Mouse (Mus musculus): ENCODE data around the gene Nrip1.

GRCm38 (mm10) chr16:76413581-76413980 is 40.0 kb upstream of the Nrip1 start:
- TF ChIP-seq CTCF (IDR thresholded peaks at IDR 0.05; ENCODE audit: borderline replicate concordance, insufficient read depth, low read length) = no peak
- no peak for TF ChIP-seq POLR2A (IDR thresholded peaks at IDR 0.05; ENCODE audit: low read depth, low read length)
